Mouse (Mus musculus) frontal cortex, postnatal 14 days (tissue): ENCODE measurements around the gene Tnk2.

ENCODE experiments used
- DNase-seq, 2 experiments: peaks; one replicate each; pipeline ENCODE4 v3.0.0; 2022; ENCODE audit warnings: low spot score in 2 of 2

Tnk2 gene

GRCm38 (mm10) chr16:32643661-32644061 is at the start of gene Tnk2:
TSS of gene Tnk2 (plus strand) at chr16:32643874.
- DNase-seq = peak in 1 of 2 experiments; percentile 78

GRCm38 (mm10) chr16:32593916-32594315 is 49.8 kb upstream of the Tnk2 start:
- DNase-seq = no peak

GRCm38 (mm10) chr16:32594701-32595100 is 49.0 kb upstream of the Tnk2 start:
- no peak for DNase-seq

- no peak for DNase-seq
These were observed 48.4 kb upstream of the Tnk2 start for GRCm38 (mm10) chr16:32595142-32595855.

GRCm38 (mm10) chr16:32597909-32598381 is 45.7 kb upstream of the Tnk2 start:
- DNase-seq = no peak

GRCm38 (mm10) chr16:32599151-32599550 is 44.5 kb upstream of the Tnk2 start:
- no peak for DNase-seq

- DNase-seq = no peak
These were observed 41.4 kb upstream of the Tnk2 start for GRCm38 (mm10) chr16:32602193-32602685.

GRCm38 (mm10) chr16:32607562-32608343 is 35.9 kb upstream of the Tnk2 start:
- no peak for DNase-seq

GRCm38 (mm10) chr16:32608344-32608711 is 35.3 kb upstream of the Tnk2 start:
- no peak for DNase-seq

GRCm38 (mm10) chr16:32608712-32609400 is 34.8 kb upstream of the Tnk2 start, which contains the start of gene Tfrc:
TSS of gene Tfrc (plus strand) at chr16:32608920.
- DNase-seq = peak; percentile 93

- DNase-seq = no peak
These were observed 34.3 kb upstream of the Tnk2 start for GRCm38 (mm10) chr16:32609401-32609779.

GRCm38 (mm10) chr16:32610460-32611255 is 33.0 kb upstream of the Tnk2 start:
- DNase-seq = no peak

- DNase-seq = no peak
These were observed 31.6 kb upstream of the Tnk2 start for GRCm38 (mm10) chr16:32612052-32612451.

GRCm38 (mm10) chr16:32613269-32613834 is 30.3 kb upstream of the Tnk2 start:
- DNase-seq = no peak

- no peak for DNase-seq
These were observed 29.6 kb upstream of the Tnk2 start for GRCm38 (mm10) chr16:32614047-32614446.

GRCm38 (mm10) chr16:32618946-32619345 is 24.7 kb upstream of the Tnk2 start:
- no peak for DNase-seq

- no peak for DNase-seq
These were observed 15.5 kb upstream of the Tnk2 start for GRCm38 (mm10) chr16:32628140-32628539.

GRCm38 (mm10) chr16:32632328-32632824 is 11.3 kb upstream of the Tnk2 start:
- no peak for DNase-seq

GRCm38 (mm10) chr16:32633486-32634012 is 10.1 kb upstream of the Tnk2 start:
- no peak for DNase-seq

GRCm38 (mm10) chr16:32634183-32634582 is 9.5 kb upstream of the Tnk2 start:
- no peak for DNase-seq

GRCm38 (mm10) chr16:32635314-32635713 is 8.4 kb upstream of the Tnk2 start:
- no peak for DNase-seq
